20 mouse cellular contexts compared by ENCODE assay signal in the genomic region with DNA sequence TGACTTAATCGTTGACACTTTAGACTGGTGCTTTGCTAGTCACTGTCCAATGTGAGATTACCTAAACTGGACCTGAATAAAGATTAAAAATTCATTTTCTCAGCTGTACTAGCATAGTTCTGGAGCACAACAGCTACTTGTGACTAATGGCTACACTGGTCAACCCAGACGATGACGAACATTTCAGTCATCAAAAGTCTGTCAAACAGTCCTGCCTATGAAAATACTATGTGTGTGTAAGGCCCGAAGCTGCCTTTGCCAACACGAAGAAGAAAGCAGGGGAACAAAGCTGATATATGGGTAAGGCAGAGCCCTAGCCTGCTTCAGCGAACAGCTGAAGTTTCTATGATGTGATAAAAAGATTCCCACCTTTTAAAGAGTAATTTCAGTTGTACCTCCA.
DNase-seq lines count a peak whose midpoint lies in the region; TF ChIP-seq lines count a peak whose summit lies in the region.
"Had no signal": no experiment of that assay in that cellular context is flagged by ENCODE, and none has a peak within 500 bp of the region (broad histone marks: within the 10 kb centered on the region; RNA-seq: fewer than 3 reads in every experiment).

No protein-coding gene starts in this region.

- H3K27ac ChIP-seq in embryonic facial prominence, embryonic 10.5 days (replicated peaks) = no peak overlapping the region
- H3K27ac ChIP-seq: embryonic facial prominence, embryonic 12.5 days; forebrain, embryonic 10.5 days; forebrain, embryonic 12.5 days had no signal

- peaks cover 64% of the 10 kb centered on the region for H3K79me2 ChIP-seq in myocyte (ENCODE audit: control insufficient read depth, insufficient read depth)

- no peaks in the 10 kb centered on the region for H3K27me3 ChIP-seq in myocyte (ENCODE audit: control insufficient read depth, insufficient read depth, insufficient read length)
- H3K27me3 ChIP-seq in embryonic facial prominence, embryonic 10.5 days (replicated peaks; ENCODE audit: low read depth, poor library complexity, severe bottlenecking) = no peaks in the 10 kb centered on the region
- H3K27me3 ChIP-seq: embryonic facial prominence, embryonic 12.5 days; forebrain, embryonic 12.5 days; Patski had no signal

- H3K4me2 ChIP-seq in myocyte (ENCODE audit: low read depth) = peak overlapping the region; percentile 62
- H3K4me2 ChIP-seq: embryonic facial prominence, embryonic 12.5 days; forebrain, embryonic 12.5 days had no signal

- no peak overlapping the region for H3ac ChIP-seq in myocyte (ENCODE audit: control insufficient read depth, insufficient read length)

- peaks cover 30% of the 10 kb centered on the region for H3K36me3 ChIP-seq in myocyte (ENCODE audit: control insufficient read depth, insufficient read depth)
- peaks cover 9% of the 10 kb centered on the region for H3K36me3 ChIP-seq in embryonic facial prominence, embryonic 10.5 days (replicated peaks)
- H3K36me3 ChIP-seq: forebrain, embryonic 12.5 days had no signal

- no peak for TF ChIP-seq POLR2A in myocyte (IDR thresholded peaks at IDR 0.05; ENCODE audit: insufficient read length, low read depth)

- no peak overlapping the region for H3K4me3 ChIP-seq in myocyte
- no peak overlapping the region for H3K4me3 ChIP-seq in embryonic facial prominence, embryonic 10.5 days
- H3K4me3 ChIP-seq: embryonic facial prominence, embryonic 12.5 days; forebrain, embryonic 10.5 days; forebrain, embryonic 12.5 days had no signal

- H3K4me1 ChIP-seq in embryonic facial prominence, embryonic 10.5 days = no peaks in the 10 kb centered on the region
- H3K4me1 ChIP-seq: embryonic facial prominence, embryonic 12.5 days; forebrain, embryonic 10.5 days; forebrain, embryonic 12.5 days had no signal

- DNase-seq in 3134 (ENCODE audit: extremely low read depth, insufficient read length, low spot score) (peak; percentile 18), 3T3-L1 (ENCODE audit: low read depth, low spot score) (peak; percentile 64), NIH3T3 (ENCODE audit: low read depth) (peak; percentile 48)
- DNase-seq in embryonic facial prominence, embryonic 10.5 days (ENCODE audit: low spot score) = no peak
- no peak for DNase-seq in B cell, adult 2 months
- DNase-seq in thymus, postnatal 14 days = no peak
- DNase-seq: adrenal gland, adult 8-10 months; adrenal gland, postnatal 14 days; adrenal gland, postnatal 36 days; cerebellum, adult 11-12 months; cerebellum, adult 2 months; cerebellum, adult 9-10 months; cerebellum, postnatal 10 days; cerebellum, postnatal 25 days; embryo, embryonic 11 days had no signal

- WGBS in embryonic facial prominence, embryonic 10.5 days = 92% methylated on average over 6 of the region's 6 CpGs

- H3K9me3 ChIP-seq in embryonic facial prominence, embryonic 10.5 days = no peaks in the 10 kb centered on the region
- H3K9me3 ChIP-seq: embryonic facial prominence, embryonic 12.5 days; forebrain, embryonic 10.5 days; forebrain, embryonic 12.5 days had no signal

TF ChIP-seq in myocyte, 11 proteins besides CTCF, POLR2A, EP300 and RAD21:
- TF ChIP-seq MYOG (IDR thresholded peaks at IDR 0.05; ENCODE audit: control insufficient read depth in 1 of 3, insufficient read depth in 1 of 3, insufficient read length in 2 of 3, low read depth in 2 of 3) (no peak), REST (IDR thresholded peaks at IDR 0.05; ENCODE audit: insufficient read depth, insufficient read length) (no peak), E2F4 (IDR thresholded peaks at IDR 0.05; ENCODE audit: insufficient read depth) (no peak), CEBPB (IDR thresholded peaks at IDR 0.05; ENCODE audit: insufficient read depth, poor library complexity, severe bottlenecking) (no peak), POLR2AphosphoS2 (IDR thresholded peaks at IDR 0.05; ENCODE audit: insufficient read length, low read depth) (no peak), MAX (IDR thresholded peaks at IDR 0.05; ENCODE audit: low read depth) (no peak), TCF3 (IDR thresholded peaks at IDR 0.05; ENCODE audit: insufficient read length, low read depth) (no peak), SRF (IDR thresholded peaks at IDR 0.05; ENCODE audit: control insufficient read depth, insufficient read length, low read depth) (no peak)

Comparison
In these comparisons a context has a peak if more than half of its experiments do, and no peak if none do; other contexts are left out.
1. DNase-seq: peak in 3134 (single experiment), 3T3-L1 (single experiment) and NIH3T3 (single experiment); none in embryonic facial prominence, embryonic 10.5 days (single experiment), B cell, adult 2 months (0 of 2) and thymus, postnatal 14 days (single experiment).